In genomic region chr11:119088391-119089234, GRCm38 (mm10) we compare ENCODE assay signal across 9 mouse cellular contexts. TPM values are rescaled to one million over a fixed set of nuclear protein-coding genes. Genes with fewer than 3 reads are reported as not detected.
DNase-seq lines count a peak whose midpoint lies in the region; ATAC-seq and TF ChIP-seq lines count a peak whose summit lies in the region.
"Had no signal": no experiment of that assay in that cellular context is flagged by ENCODE, and none has a peak within 500 bp of the region (broad histone marks: within the 10 kb centered on the region; RNA-seq: fewer than 3 reads in every experiment).

No protein-coding gene starts in this region.

- H3K36me3 ChIP-seq in CH12.LX (replicated peaks in 1 of 2; ENCODE audit: control insufficient read depth in 1 of 2, insufficient read depth in 1 of 2, low read length in 1 of 2) = peaks cover 8 to 13% of the 10 kb centered on the region in 2 experiments
- no peaks in the 10 kb centered on the region for H3K36me3 ChIP-seq in hindbrain, postnatal 0 days (ENCODE audit: insufficient read depth, low read length)
- H3K36me3 ChIP-seq in liver, embryonic 14.5 days (replicated peaks; ENCODE audit: control insufficient read depth, insufficient read depth, low read depth) = no peaks in the 10 kb centered on the region
- H3K36me3 ChIP-seq in stomach, embryonic 16.5 days (ENCODE audit: control insufficient read depth, insufficient read depth, low read length) = no peaks in the 10 kb centered on the region

- no peak for TF ChIP-seq POLR2A in CH12.LX (IDR thresholded peaks at IDR 0.05; ENCODE audit: low read depth, low read length)

- H3K9ac ChIP-seq in CH12.LX (ENCODE audit: insufficient read depth, low read depth) = peak overlapping the region; percentile 71
- no peak overlapping the region for H3K9ac ChIP-seq in hindbrain, postnatal 0 days (replicated peaks; ENCODE audit: low read length)
- H3K9ac ChIP-seq in liver, embryonic 14.5 days (replicated peaks) = no peak overlapping the region
- H3K9ac ChIP-seq in stomach, embryonic 16.5 days (ENCODE audit: low read length) = no peak overlapping the region

- peaks cover 24% of the 10 kb centered on the region for H3K79me2 ChIP-seq in CH12.LX (replicated peaks; ENCODE audit: control insufficient read depth, extremely low read depth, insufficient read depth, poor library complexity, severe bottlenecking)

- peak overlapping the region; percentile 4 to 55 (median 16) for H3K4me3 ChIP-seq in CH12.LX (replicated peaks in 1 of 3; ENCODE audit: low read depth in 2 of 3, low read length in 2 of 3, poor library complexity in 1 of 3)
- H3K4me3 ChIP-seq in hindbrain, postnatal 0 days (ENCODE audit: low read length) = no peak overlapping the region
- H3K4me3 ChIP-seq in liver, embryonic 14.5 days (ENCODE audit: insufficient read depth in 1 of 2, low read depth in 2 of 2, low read length in 2 of 2) = no peak overlapping the region
- peak overlapping the region; percentile 53; the same call in 1 of the 2 replicates for H3K4me3 ChIP-seq in stomach, embryonic 16.5 days (replicated peaks; ENCODE audit: low read length)
- H3K4me3 ChIP-seq: myocyte had no signal

- peak overlapping the region; percentile 89 for H3K27ac ChIP-seq in CH12.LX (ENCODE audit: insufficient read depth, low read depth)
- H3K27ac ChIP-seq in hindbrain, postnatal 0 days = no peak overlapping the region
- H3K27ac ChIP-seq in liver, embryonic 14.5 days = no peak overlapping the region
- peak overlapping the region; percentile 15; the same call in 1 of the 2 replicates for H3K27ac ChIP-seq in stomach, embryonic 16.5 days (ENCODE audit: low read length)

- no peak for TF ChIP-seq EP300 in CH12.LX (IDR thresholded peaks at IDR 0.05; ENCODE audit: low read length)
- TF ChIP-seq EP300 in liver, embryonic 14.5 days (IDR thresholded peaks at IDR 0.05; ENCODE audit: low read depth) = no peak

- peak; percentile 26 for TF ChIP-seq RAD21 in CH12.LX (IDR thresholded peaks at IDR 0.05; ENCODE audit: low read depth, low read length)

- H3K9me3 ChIP-seq in CH12.LX (replicated peaks; ENCODE audit: low read length) = no peaks in the 10 kb centered on the region
- no peaks in the 10 kb centered on the region for H3K9me3 ChIP-seq in hindbrain, postnatal 0 days (ENCODE audit: low read length)
- H3K9me3 ChIP-seq in liver, embryonic 14.5 days (ENCODE audit: control insufficient read depth, low read length) = no peaks in the 10 kb centered on the region
- H3K9me3 ChIP-seq in stomach, embryonic 16.5 days (replicated peaks; ENCODE audit: control insufficient read depth, low read length) = no peaks in the 10 kb centered on the region

- no peak for ATAC-seq in hindbrain, postnatal 0 days
- ATAC-seq in liver, embryonic 14.5 days (ENCODE audit: insufficient read depth) = no peak
- ATAC-seq in stomach, embryonic 16.5 days (ENCODE audit: insufficient read depth, low FRiP score) = no peak
- no peak for ATAC-seq in megakaryocyte-erythroid progenitor cell, adult 5-6 weeks (replicated peaks; ENCODE audit: low FRiP score, low TSS enrichment, poor library complexity, severe bottlenecking)

- peak; percentile 35 for DNase-seq in gastrocnemius, postnatal 10 days
- DNase-seq in gastrocnemius, postnatal 14 days = no peak
- peak; percentile 68 for DNase-seq in CH12.LX (ENCODE audit: extremely low read depth)
- peak; percentile 36 to 59 for DNase-seq in cerebellum, postnatal 25 days
- peak; percentile 53 for DNase-seq in hindbrain, postnatal 0 days (ENCODE audit: low spot score)
- no peak for DNase-seq in liver, embryonic 14.5 days (ENCODE audit: low read depth in 3 of 3, low spot score in 3 of 3)

- TF ChIP-seq CTCF in CH12.LX (conservative IDR thresholded peaks at IDR 0.05 in 1 of 2, IDR thresholded peaks at IDR 0.05 in 1 of 2; ENCODE audit: low read depth in 2 of 2, low read length in 2 of 2) = peak; percentile 27 to 68; a peak in 3 of 4 replicates
- peak; percentile 53 for TF ChIP-seq CTCF in hindbrain, postnatal 0 days (IDR thresholded peaks at IDR 0.05; ENCODE audit: low read depth)
- peak; percentile 47 for TF ChIP-seq CTCF in liver, embryonic 14.5 days (IDR thresholded peaks at IDR 0.05; ENCODE audit: low read depth)

- intact Hi-C loops in gastrocnemius, postnatal 14 days (cut with DNase I; ENCODE audit: low total_unique reads) = loop anchor here (10.0 kb wide), 2 partner anchors 54 to 96 kb away; no protein-coding TSS in a partner anchor

- in situ Hi-C loops in CH12.LX (cut with MboI; ENCODE audit: low pct_ligation_motif_present, low pct_unique_long_range_greater_than_20kb, low sequenced_read_pairs) = no loop called here

- H3K27me3 ChIP-seq in CH12.LX (replicated peaks) = peaks cover 29% of the 10 kb centered on the region
- H3K27me3 ChIP-seq in hindbrain, postnatal 0 days (ENCODE audit: insufficient read depth, low read length) = peaks cover 18% of the 10 kb centered on the region
- peaks cover 64% of the 10 kb centered on the region for H3K27me3 ChIP-seq in liver, embryonic 14.5 days (ENCODE audit: control insufficient read depth, insufficient read depth, low read length)
- peaks cover 30% of the 10 kb centered on the region for H3K27me3 ChIP-seq in stomach, embryonic 16.5 days (ENCODE audit: control insufficient read depth, insufficient read depth, low read length)

- dilution Hi-C loops in CH12.LX (cut with MboI; ENCODE audit: extremely low pct_ligation_motif_present, extremely low pct_unique_long_range_greater_than_20kb, low sequenced_read_pairs) = no loop called here

- peaks cover 15 to 77% of the 10 kb centered on the region in 2 experiments for H3K4me1 ChIP-seq in CH12.LX (ENCODE audit: control insufficient read depth in 1 of 2, insufficient read depth in 2 of 2)
- H3K4me1 ChIP-seq in hindbrain, postnatal 0 days (ENCODE audit: insufficient read depth, low read length) = peaks cover 30% of the 10 kb centered on the region
- peaks cover 0 to 7% of the 10 kb centered on the region in 2 experiments; a peak in 2 of 4 replicates for H3K4me1 ChIP-seq in liver, embryonic 14.5 days (replicated peaks; ENCODE audit: control insufficient read depth in 2 of 2, insufficient read depth in 2 of 2, low read length in 1 of 2)
- peaks cover 52% of the 10 kb centered on the region for H3K4me1 ChIP-seq in stomach, embryonic 16.5 days (ENCODE audit: control insufficient read depth, insufficient read depth, low read length)

- 3% methylated on average over 28 of the region's 28 CpGs for WGBS in hindbrain, postnatal 0 days
- WGBS in liver, embryonic 14.5 days (ENCODE audit: insufficient replicate concordance) = 2% methylated on average over 28 of the region's 28 CpGs
- 4% methylated on average over 28 of the region's 28 CpGs for WGBS in stomach, embryonic 16.5 days

- peak overlapping the region; percentile 55 for H3K4me2 ChIP-seq in CH12.LX (ENCODE audit: insufficient read depth, low read depth, poor library complexity, severe bottlenecking)
- no peak overlapping the region for H3K4me2 ChIP-seq in hindbrain, postnatal 0 days (ENCODE audit: low read depth, low read length)
- H3K4me2 ChIP-seq in liver, embryonic 14.5 days (ENCODE audit: low read depth) = no peak overlapping the region
- H3K4me2 ChIP-seq in stomach, embryonic 16.5 days (ENCODE audit: low read depth, low read length) = peak overlapping the region; percentile 94; the same call in 1 of the 2 replicates

TF ChIP-seq in CH12.LX, 34 proteins besides CTCF, POLR2A, EP300 and RAD21 (continues in another document):
- TF ChIP-seq CHD1 (IDR thresholded peaks at IDR 0.05; ENCODE audit: low read depth, low read length) (no peak; the same call in 1 of the 2 replicates), NELFE (IDR thresholded peaks at IDR 0.05; ENCODE audit: low read depth, low read length) (peak; percentile 1; the same call in 1 of the 2 replicates), TCF12 (IDR thresholded peaks at IDR 0.05; ENCODE audit: low read depth, low read length) (no peak), TBP (conservative IDR thresholded peaks at IDR 0.05; ENCODE audit: low read depth, low read length) (no peak), ZKSCAN1 (IDR thresholded peaks at IDR 0.05; ENCODE audit: borderline replicate concordance, low read depth, low read length) (no peak), USF2 (conservative IDR thresholded peaks at IDR 0.05; ENCODE audit: low read depth, low read length) (no peak), MAZ (IDR thresholded peaks at IDR 0.05; ENCODE audit: low read depth, low read length) (no peak), KAT2A (IDR thresholded peaks at IDR 0.05; ENCODE audit: insufficient replicate concordance, low read length) (no peak), MYC (IDR thresholded peaks at IDR 0.05; ENCODE audit: low read depth, low read length) (peak; percentile 13; the same call in 1 of the 2 replicates), ZMIZ1 (IDR thresholded peaks at IDR 0.05; ENCODE audit: low read depth, low read length) (no peak)

RNA-seq across cellular contexts. Expression of gene Cbx4, which starts 2.6 kb away (rescaled TPM):
- total RNA-seq in gastrocnemius, postnatal 10 days (2021) = 1 to 10 TPM; 6.2 to 9.1 TPM
- total RNA-seq in gastrocnemius, postnatal 14 days (2021) = 1 to 10 TPM; 4.7 to 5.9 TPM
- 30.6 and 40.4 TPM in 2 replicates for total RNA-seq in CH12.LX (2012; rRNA removed)
- 11.4 and 15.0 TPM in 2 replicates for total RNA-seq in CH12.LX (2014; rRNA removed)
- polyA plus RNA-seq in CH12.LX (2012; ENCODE audit: insufficient read length, low read depth) = 26.0 and 29.8 TPM in 2 replicates
- 33.6 and 41.3 TPM in 2 replicates for total RNA-seq in hindbrain, postnatal 0 days (2014; rRNA removed)
- polyA plus RNA-seq in hindbrain, postnatal 0 days (2015; fragmentation: Nextera tagmentation; extraction: Ambion mirVana) = 22.4 and 23.7 TPM in 2 replicates
- polyA plus RNA-seq in liver, embryonic 14.5 days (2012; rRNA removed) = 1.8 and 3.3 TPM in 2 replicates
- polyA plus RNA-seq in liver, embryonic 14.5 days (2014; fragmentation: Nextera tagmentation; extraction: Ambion mirVana) = 1.6 and 2.0 TPM in 2 replicates
- 8.5 and 10.1 TPM in 2 replicates for polyA plus RNA-seq in stomach, embryonic 16.5 days (2015; fragmentation: Nextera tagmentation; extraction: Ambion mirVana)
- 5.2 and 5.4 TPM in 2 replicates for total RNA-seq in megakaryocyte-erythroid progenitor cell, adult 5-6 weeks (2014; fragmentation: Nextera tagmentation)
- 3.9 and 11.6 TPM in 2 replicates for total RNA-seq in megakaryocyte-erythroid progenitor cell, adult 5-6 weeks (2017)

RNA-seq across cellular contexts. Expression of gene Cbx8, which starts 47.8 kb away (rescaled TPM):
- total RNA-seq in gastrocnemius, postnatal 10 days (2021) = 1 to 10 TPM; 2.3 to 4.7 TPM
- 1 to 10 TPM; 2.1 to 2.7 TPM for total RNA-seq in gastrocnemius, postnatal 14 days (2021)
- total RNA-seq in CH12.LX (2012; rRNA removed) (8.5 and 10.2 TPM in 2 replicates), CH12.LX (2014; rRNA removed) (6.2 and 7.7 TPM in 2 replicates)
- polyA plus RNA-seq in CH12.LX (2012; ENCODE audit: insufficient read length, low read depth) = 6.0 and 7.5 TPM in 2 replicates
- total RNA-seq in hindbrain, postnatal 0 days (2014; rRNA removed) = 10.0 and 11.4 TPM in 2 replicates
- 6.5 and 7.6 TPM in 2 replicates for polyA plus RNA-seq in hindbrain, postnatal 0 days (2015; fragmentation: Nextera tagmentation; extraction: Ambion mirVana)
- polyA plus RNA-seq in liver, embryonic 14.5 days (2012; rRNA removed) = 0.64 and 0.95 TPM in 2 replicates
- polyA plus RNA-seq in liver, embryonic 14.5 days (2014; fragmentation: Nextera tagmentation; extraction: Ambion mirVana) = 1.6 and 2.1 TPM in 2 replicates
- 5.8 and 6.4 TPM in 2 replicates for polyA plus RNA-seq in stomach, embryonic 16.5 days (2015; fragmentation: Nextera tagmentation; extraction: Ambion mirVana)
- 1.3 and 2.2 TPM in 2 replicates for total RNA-seq in megakaryocyte-erythroid progenitor cell, adult 5-6 weeks (2014; fragmentation: Nextera tagmentation)
- 0.70 and 1.2 TPM in 2 replicates for total RNA-seq in megakaryocyte-erythroid progenitor cell, adult 5-6 weeks (2017)

Comparison
In these comparisons a context has a peak if more than half of its experiments do, and no peak if none do; other contexts are left out.
1. DNase-seq: peak in gastrocnemius, postnatal 10 days (single experiment), CH12.LX (single experiment), cerebellum, postnatal 25 days (2 of 2) and hindbrain, postnatal 0 days (single experiment); none in gastrocnemius, postnatal 14 days (single experiment) and liver, embryonic 14.5 days (0 of 3).
2. H3K27ac ChIP-seq: peak in CH12.LX (single experiment) and stomach, embryonic 16.5 days (single experiment); none in hindbrain, postnatal 0 days (single experiment) and liver, embryonic 14.5 days (single experiment).
3. H3K4me2 ChIP-seq: peak in CH12.LX (single experiment) and stomach, embryonic 16.5 days (single experiment); none in hindbrain, postnatal 0 days (single experiment) and liver, embryonic 14.5 days (single experiment).
4. H3K4me3 ChIP-seq: peak in CH12.LX (3 of 3) and stomach, embryonic 16.5 days (single experiment); none in hindbrain, postnatal 0 days (single experiment) and liver, embryonic 14.5 days (0 of 2).
5. Peak in every context shown above with its lines, with median percentiles within 50 percentile points of each other: CTCF ChIP-seq.